Mouse (Mus musculus) lung, postnatal 36 days (tissue): ENCODE measurements at regions not wholly inside any gene's neighbourhood (a gene's known extent, or its start where the extent isn't known, plus 50 kb on each side); places are given as distances from the start of the nearest gene placed in this dataset.

Experiments used
- DNase-seq: peaks from one replicate; pipeline ENCODE4 v3.0.0; 2022; ENCODE audit warnings: mixed read lengths

- peak; percentile 14 for DNase-seq
Measured at GRCm38 (mm10) chrX:86490309-86490708, 185.4 kb upstream of the Mageb4 start.
